Mouse (Mus musculus) forebrain, embryonic 14.5 days (tissue): ENCODE results near the gene Csnk1e. TPM values are rescaled to one million over a fixed set of nuclear protein-coding genes. Genes with fewer than 3 reads are reported as not detected.

Source experiments
- ATAC-seq: fragments of 200-750 bp; cut with Nextera tagmentation; 2 replicates; pipeline ENCODE4 v1.8.0; 2017; ENCODE audit warnings: mild to moderate bottlenecking, moderate library complexity
- DNase-seq: peaks from one replicate; pipeline ENCODE4 v3.0.0-alpha.2; 2015; ENCODE audit warnings: low spot score
- H3K27ac ChIP-seq: fragments of 300-500 bp; sonication (generic); 2 replicates; pipeline ENCODE4 v1.5.1; 2014; ENCODE audit warnings: low read depth, mild to moderate bottlenecking, control low read depth, low read length, moderate library complexity
- H3K27me3 ChIP-seq: fragments of 300-500 bp; sonication (generic); replicated peaks from 2 replicates; pipeline ENCODE4 v1.6.1; 2014; ENCODE audit warnings: low read length, control low read depth, mixed read lengths; ENCODE audit not compliant: control insufficient read depth, insufficient read depth
- H3K36me3 ChIP-seq: fragments of 300-500 bp; sonication (generic); 2 replicates; pipeline ENCODE4 v1.6.1; 2014; ENCODE audit warnings: low read length, control low read depth; ENCODE audit not compliant: control insufficient read depth, insufficient read depth
- H3K4me1 ChIP-seq: fragments of 300-500 bp; sonication (generic); 2 replicates; pipeline ENCODE4 v1.6.1; 2014; ENCODE audit warnings: antibody characterized with exemption, low read length, control low read depth; ENCODE audit not compliant: control insufficient read depth, insufficient read depth
- H3K4me2 ChIP-seq: fragments of 300-500 bp; sonication (generic); 2 replicates; pipeline ENCODE4 v1.6.1; 2014; ENCODE audit warnings: mild to moderate bottlenecking, control low read depth, low read length
- H3K4me3 ChIP-seq: fragments of 300-500 bp; sonication (generic); 2 replicates; pipeline ENCODE4 v1.5.1; 2014; ENCODE audit warnings: low read depth, low read length, control low read depth
- H3K9ac ChIP-seq: fragments of 300-500 bp; sonication (generic); 2 replicates; pipeline ENCODE4 v1.6.1; 2014; ENCODE audit warnings: mild to moderate bottlenecking, low read length, control low read depth, moderate library complexity
- H3K9me3 ChIP-seq: fragments of 300-500 bp; sonication (generic); replicated peaks from 2 replicates; pipeline ENCODE4 v1.6.1; 2016; ENCODE audit warnings: low read length, control low read depth, mixed read lengths; ENCODE audit not compliant: control insufficient read depth
- WGBS: fragments of 180-500 bp; shearing (Covaris S2); extraction: QIAGEN DNeasy Blood & Tissue Kit; methylation state at CpG from one replicate; pipeline ENCODE4 v1.1.7; 2014; 5-methylcytosine and 5-hydroxymethylcytosine counted together
- polyA plus RNA-seq: library from polyadenylated mRNA; unstranded; fragments of >200 nt; fragmentation: Nextera tagmentation; extraction: Ambion mirVana; gene quantifications from 2 replicates; pipeline ENCODE4 v1.2.1, GENCODE M21; 2014

The Csnk1e gene
- polyA plus RNA-seq, 1 experiment from 2014 or later, result 114 TPM

GRCm38 (mm10) chr15:79418677-79419076, 36.7 kb downstream of the Csnk1e start:
- Histone ChIP-seq H3K36me3 (peaks cover 76% of the 10 kb centered on the region), H3K4me1 (no peaks in the 10 kb centered on the region), H3K9ac (no peak overlapping the region), H3K4me3 (no peak overlapping the region), H3K4me2 (no peak overlapping the region), H3K27me3 (no peaks in the 10 kb centered on the region), H3K9me3 (no peaks in the 10 kb centered on the region), H3K27ac (no peak overlapping the region)
- 85% methylated on average over 11 of the region's 11 CpGs for WGBS
- ATAC-seq (no peak), DNase-seq (no peak)

- 92% methylated on average over 3 of the region's 3 CpGs for WGBS
- Histone ChIP-seq H3K9me3 (no peaks in the 10 kb centered on the region), H3K4me2 (no peak overlapping the region), H3K27ac (no peak overlapping the region), H3K9ac (no peak overlapping the region), H3K4me1 (no peaks in the 10 kb centered on the region), H3K27me3 (no peaks in the 10 kb centered on the region), H3K36me3 (peaks cover 72% of the 10 kb centered on the region), H3K4me3 (no peak overlapping the region)
- no peak for ATAC-seq
- no peak for DNase-seq
Observed at GRCm38 (mm10) chr15:79418265-79418664, 37.1 kb downstream of the Csnk1e start.

GRCm38 (mm10) chr15:79417379-79417778, 38.0 kb downstream of the Csnk1e start:
- Histone ChIP-seq H3K9ac (no peak overlapping the region), H3K4me3 (no peak overlapping the region), H3K9me3 (no peaks in the 10 kb centered on the region), H3K36me3 (peaks cover 63% of the 10 kb centered on the region), H3K27me3 (no peaks in the 10 kb centered on the region), H3K4me2 (no peak overlapping the region), H3K4me1 (no peaks in the 10 kb centered on the region), H3K27ac (no peak overlapping the region)
- DNase-seq, result no peak
- ATAC-seq, result no peak
- 98% methylated on average over 3 of the region's 3 CpGs for WGBS

GRCm38 (mm10) chr15:79416460-79417085, 38.8 kb downstream of the Csnk1e start:
- no peaks in the 10 kb centered on the region for H3K4me1 ChIP-seq
- no peak overlapping the region for H3K27ac ChIP-seq
- no peak overlapping the region for H3K4me3 ChIP-seq
- ATAC-seq (no peak), DNase-seq (no peak)
- 95% methylated on average over 10 of the region's 10 CpGs for WGBS
- H3K9ac ChIP-seq, result no peak overlapping the region
- peaks cover 55% of the 10 kb centered on the region for H3K36me3 ChIP-seq
- no peaks in the 10 kb centered on the region for H3K9me3 ChIP-seq
- H3K4me2 ChIP-seq, result no peak overlapping the region
- H3K27me3 ChIP-seq, result no peaks in the 10 kb centered on the region

GRCm38 (mm10) chr15:79414513-79414912, 40.9 kb downstream of the Csnk1e start:
- no peak for DNase-seq
- WGBS, result 80% methylated on average over 4 of the region's 4 CpGs

GRCm38 (mm10) chr15:79413802-79414201, 41.6 kb downstream of the Csnk1e start:
- no peak for ATAC-seq
- 89% methylated on average over 8 of the region's 8 CpGs for WGBS
- Histone ChIP-seq H3K4me2 (no peak overlapping the region), H3K27ac (no peak overlapping the region), H3K4me1 (no peaks in the 10 kb centered on the region), H3K9ac (no peak overlapping the region), H3K4me3 (no peak overlapping the region), H3K36me3 (peaks cover 27% of the 10 kb centered on the region), H3K27me3 (no peaks in the 10 kb centered on the region), H3K9me3 (no peaks in the 10 kb centered on the region)
- no peak for DNase-seq

More at GRCm38 (mm10) chr15:79414513-79414912, 40.9 kb downstream of the Csnk1e start:
- Histone ChIP-seq H3K4me2 (no peak overlapping the region), H3K27me3 (no peaks in the 10 kb centered on the region), H3K36me3 (peaks cover 34% of the 10 kb centered on the region), H3K4me1 (no peaks in the 10 kb centered on the region), H3K4me3 (no peak overlapping the region), H3K9me3 (no peaks in the 10 kb centered on the region), H3K9ac (no peak overlapping the region), H3K27ac (no peak overlapping the region)
- no peak for ATAC-seq

GRCm38 (mm10) chr15:79413201-79413600, 42.2 kb downstream of the Csnk1e start:
- Histone ChIP-seq H3K4me2 (no peak overlapping the region), H3K4me1 (no peaks in the 10 kb centered on the region), H3K9me3 (no peaks in the 10 kb centered on the region), H3K4me3 (no peak overlapping the region), H3K27me3 (no peaks in the 10 kb centered on the region), H3K9ac (no peak overlapping the region), H3K36me3 (peaks cover 21% of the 10 kb centered on the region), H3K27ac (no peak overlapping the region)
- 93% methylated on average over 3 of the region's 3 CpGs for WGBS
- ATAC-seq (no peak), DNase-seq (no peak)

GRCm38 (mm10) chr15:79411363-79412065, 43.9 kb downstream of the Csnk1e start:
- WGBS, result 53% methylated on average over 10 of the region's 10 CpGs
- no peaks in the 10 kb centered on the region for H3K27me3 ChIP-seq
- no peaks in the 10 kb centered on the region for H3K4me1 ChIP-seq
- ATAC-seq (no peak), DNase-seq (no peak)
- H3K27ac ChIP-seq, result no peak overlapping the region
- H3K36me3 ChIP-seq, result peaks cover 6% of the 10 kb centered on the region; the same call in 1 of the 2 replicates
- H3K4me3 ChIP-seq, result no peak overlapping the region
- no peak overlapping the region for H3K9ac ChIP-seq
- H3K4me2 ChIP-seq, result no peak overlapping the region
- H3K9me3 ChIP-seq, result no peaks in the 10 kb centered on the region

- H3K27ac ChIP-seq, result no peak overlapping the region
- WGBS, result 87% methylated on average over 4 of the region's 4 CpGs
- DNase-seq, result no peak
- H3K4me3 ChIP-seq, result no peak overlapping the region
- H3K4me2 ChIP-seq, result no peak overlapping the region
- H3K9ac ChIP-seq, result no peak overlapping the region
- ATAC-seq, result no peak
- H3K4me1 ChIP-seq, result no peaks in the 10 kb centered on the region
- no peaks in the 10 kb centered on the region for H3K9me3 ChIP-seq
- 0 out of 2 replicates have a peak, but pooled peaks cover 2% of the 10 kb centered on the region for H3K36me3 ChIP-seq
- no peaks in the 10 kb centered on the region for H3K27me3 ChIP-seq
Observed at GRCm38 (mm10) chr15:79409077-79409573, 46.2 kb downstream of the Csnk1e start.
